Mouse (Mus musculus) frontal cortex, postnatal 36 days (tissue): ENCODE measurements around the gene Per2.

ENCODE experiments used
- DNase-seq, 2 experiments: peaks; one replicate each; pipeline ENCODE4 v3.0.0; 2022; ENCODE audit warnings: low spot score in 2 of 2

The Per2 gene

GRCm38 (mm10) chr1:91434905-91435304 is 24.2 kb downstream of the Per2 start:
- no peak for DNase-seq

GRCm38 (mm10) chr1:91430761-91431160 is 28.4 kb downstream of the Per2 start:
- no peak for DNase-seq

- no peak for DNase-seq
Observed at GRCm38 (mm10) chr1:91429212-91429611, 29.9 kb downstream of the Per2 start.

GRCm38 (mm10) chr1:91428614-91429013 is 30.5 kb downstream of the Per2 start:
- peak; percentile 71 to 78 for DNase-seq

DNA sequence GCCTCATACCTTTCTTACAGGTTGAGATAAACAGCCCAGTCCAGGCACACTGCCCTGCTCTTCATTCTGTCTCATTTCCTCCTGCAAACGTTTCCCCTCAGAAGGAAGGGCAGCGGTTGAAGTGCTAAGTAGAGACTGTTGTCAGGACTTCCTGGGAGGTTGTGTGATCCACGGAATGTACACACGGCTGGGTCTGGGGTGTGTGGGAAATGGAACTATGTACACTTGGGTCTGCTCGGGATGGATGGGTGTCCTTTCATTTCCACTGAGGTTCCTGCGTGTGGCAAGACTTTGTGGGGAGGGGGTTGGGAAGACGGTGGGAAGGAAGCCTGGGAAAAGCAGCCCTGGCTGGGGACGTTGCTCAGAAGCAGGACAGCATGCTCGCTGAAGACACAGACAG is 32.7 kb downstream of the Per2 start:
- no peak for DNase-seq

DNA sequence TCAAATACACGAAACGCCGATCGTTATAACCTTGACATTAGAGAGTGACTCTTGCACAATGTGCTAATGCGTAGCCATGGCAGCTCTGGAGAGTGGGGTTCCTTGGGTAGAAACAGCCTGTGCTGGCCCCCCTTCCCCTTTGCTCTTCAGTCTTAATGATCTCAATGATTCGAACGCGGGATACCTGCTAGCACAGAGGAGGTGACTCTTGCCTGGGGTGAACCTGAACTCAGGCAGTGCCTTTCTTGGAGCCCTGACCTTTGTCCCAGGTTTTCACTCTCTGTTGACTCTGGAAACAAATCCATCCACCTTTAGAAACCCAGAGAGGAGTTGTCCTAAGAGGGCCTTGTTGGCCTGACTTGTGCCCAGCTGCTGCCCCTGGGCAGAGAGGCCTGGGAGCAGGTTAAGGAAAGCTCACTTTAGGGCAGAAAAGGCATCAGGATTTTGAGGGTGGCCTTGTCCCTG is 38.5 kb downstream of the Per2 start:
- DNase-seq: no peak

DNA sequence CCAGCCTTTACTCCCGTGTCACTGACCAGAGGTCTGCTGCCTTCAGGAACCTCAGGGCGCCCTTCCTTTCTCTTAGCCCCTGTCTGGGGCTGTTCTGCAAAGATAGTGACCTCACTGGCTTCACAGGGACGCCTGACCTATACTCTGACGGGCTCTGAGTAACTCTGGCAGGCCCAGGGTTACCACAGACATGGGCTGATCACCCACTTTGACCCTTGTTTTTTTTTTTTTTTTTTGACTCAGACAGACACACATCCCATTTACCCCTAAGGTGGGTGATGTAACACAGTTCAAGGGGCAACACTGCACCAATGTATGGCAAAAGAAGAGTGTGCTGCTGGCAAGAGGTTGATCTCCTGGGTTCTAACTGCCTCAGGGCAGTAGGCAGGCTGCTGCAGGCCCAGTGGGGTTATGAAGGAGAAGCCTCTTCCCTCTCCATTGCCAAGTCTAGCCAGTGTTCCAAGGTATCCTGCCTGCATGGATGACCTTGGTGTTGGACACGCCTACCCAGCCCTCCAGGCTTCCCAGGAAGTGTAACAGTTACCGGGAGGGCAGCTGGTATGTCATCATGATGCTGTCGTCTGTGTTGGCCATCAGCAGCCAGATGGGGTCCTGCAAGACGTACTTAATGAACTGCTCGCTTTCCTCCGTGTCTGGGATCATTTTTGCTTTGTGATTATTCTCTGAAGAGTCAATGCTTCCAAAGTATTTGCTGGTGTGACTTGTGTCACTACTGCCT is 39.1 kb downstream of the Per2 start:
- no peak for DNase-seq

GRCm38 (mm10) chr1:91417991-91418390 is 41.1 kb downstream of the Per2 start:
- DNase-seq: no peak

DNA sequence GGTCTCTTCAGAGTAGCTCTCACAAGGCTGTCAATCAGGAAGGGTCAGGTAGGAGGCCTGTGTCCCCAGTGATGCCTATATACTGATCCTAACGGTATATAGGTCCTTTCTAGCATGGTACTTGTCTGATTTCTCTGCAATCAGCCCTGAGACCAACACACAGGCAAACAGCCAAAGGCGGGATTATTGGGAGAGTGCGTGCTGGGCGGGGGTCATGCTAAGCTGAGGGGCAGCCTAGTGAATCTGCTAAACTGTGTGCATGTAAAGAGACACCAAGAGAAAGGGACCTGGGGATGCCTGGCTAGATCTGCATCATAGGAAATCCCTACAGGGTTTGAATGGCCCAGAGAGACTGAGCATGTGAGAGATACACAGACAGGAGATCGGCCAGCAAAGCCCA is 43.8 kb downstream of the Per2 start:
- DNase-seq: no peak

GRCm38 (mm10) chr1:91414903-91415302 is 44.2 kb downstream of the Per2 start:
- no peak for DNase-seq

DNA sequence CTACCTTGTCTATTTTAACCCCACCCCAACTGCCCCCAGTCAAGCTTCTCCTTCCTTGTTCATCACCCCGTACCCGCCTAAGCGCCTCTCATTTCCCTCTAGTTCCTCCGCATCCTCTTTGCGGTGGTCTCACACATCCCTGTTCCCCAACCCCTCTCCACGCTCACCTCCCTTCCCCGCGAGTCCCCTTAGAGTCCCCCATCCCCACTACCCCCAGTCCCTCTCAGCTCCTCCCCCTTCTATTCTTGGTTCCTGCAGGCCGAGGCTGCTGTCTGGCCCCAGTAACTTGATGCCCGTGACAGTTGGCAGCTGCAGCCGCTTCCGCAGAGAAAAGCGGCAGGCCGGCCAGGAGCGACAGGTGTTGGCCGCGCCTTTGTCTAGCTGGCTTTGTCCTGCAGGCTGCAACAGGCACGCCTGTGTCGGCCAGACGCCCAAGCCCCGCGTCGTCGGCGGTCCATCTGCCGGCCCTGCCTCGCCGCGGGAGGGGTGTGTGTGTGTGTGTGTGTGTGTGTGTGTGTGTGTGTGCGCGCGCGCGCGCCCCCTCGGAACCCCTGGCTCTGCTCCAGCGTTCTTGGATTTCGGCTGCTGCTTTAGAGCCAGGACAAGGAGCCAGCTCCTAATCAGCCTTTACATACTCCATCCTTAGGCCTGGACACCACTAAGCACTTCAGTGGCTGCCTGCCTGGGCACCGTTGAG is 45.1 kb downstream of the Per2 start, which contains the start of gene Hes6:
Gene Hes6 (minus strand): TSS at position 141 of the 697 bp plus-strand sequence.
- DNase-seq: peak in 1 of 2 experiments; percentile 62

- DNase-seq: no peak
Observed at GRCm38 (mm10) chr1:91413536-91413897, 45.6 kb downstream of the Per2 start.

DNA sequence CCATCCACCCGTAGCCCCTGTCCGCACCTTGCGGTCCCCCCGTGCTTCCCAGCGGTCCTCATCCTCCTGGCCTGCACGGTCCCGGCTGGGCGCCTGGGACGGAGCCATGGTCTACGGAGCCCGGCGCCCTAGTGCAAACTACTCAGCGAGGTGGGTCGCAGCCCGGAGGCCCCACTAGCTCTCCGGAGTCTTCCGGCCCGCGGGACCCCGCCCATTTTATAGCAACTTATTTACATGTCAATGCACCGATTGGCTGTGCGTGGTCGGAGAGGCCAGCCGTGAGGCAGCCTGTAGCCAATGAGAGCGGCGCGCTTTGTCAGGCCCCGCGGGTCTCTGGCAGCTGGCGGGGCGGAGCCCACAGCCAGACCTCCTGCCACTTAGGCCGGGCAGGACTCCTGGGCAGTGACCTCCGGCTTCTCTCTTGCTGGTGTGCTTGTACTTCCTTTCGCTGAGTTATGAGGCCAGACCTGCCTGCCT is 46.1 kb downstream of the Per2 start:
- DNase-seq: peak; percentile 86 to 93

GRCm38 (mm10) chr1:91412286-91413029 is 46.7 kb downstream of the Per2 start:
- DNase-seq: no peak

- DNase-seq: no peak
Observed at GRCm38 (mm10) chr1:91411631-91412285, 47.4 kb downstream of the Per2 start.

- DNase-seq: no peak
Observed at GRCm38 (mm10) chr1:91407819-91408218, 51.3 kb downstream of the Per2 start.

GRCm38 (mm10) chr1:91405406-91406169 is 53.5 kb downstream of the Per2 start:
- no peak for DNase-seq

- DNase-seq: no peak
Observed at GRCm38 (mm10) chr1:91404976-91405375, 54.1 kb downstream of the Per2 start.

- peak; percentile 65 to 75 for DNase-seq
Observed at GRCm38 (mm10) chr1:91398260-91399062, 60.7 kb downstream of the Per2 start, which contains the start of gene Ilkap. TSS of gene Ilkap (minus strand) at chr1:91398815.

GRCm38 (mm10) chr1:91397927-91398259 is 61.2 kb downstream of the Per2 start:
- no peak for DNase-seq
